Comparison of ENCODE assay signal across 17 mouse cellular contexts in the genomic region with DNA sequence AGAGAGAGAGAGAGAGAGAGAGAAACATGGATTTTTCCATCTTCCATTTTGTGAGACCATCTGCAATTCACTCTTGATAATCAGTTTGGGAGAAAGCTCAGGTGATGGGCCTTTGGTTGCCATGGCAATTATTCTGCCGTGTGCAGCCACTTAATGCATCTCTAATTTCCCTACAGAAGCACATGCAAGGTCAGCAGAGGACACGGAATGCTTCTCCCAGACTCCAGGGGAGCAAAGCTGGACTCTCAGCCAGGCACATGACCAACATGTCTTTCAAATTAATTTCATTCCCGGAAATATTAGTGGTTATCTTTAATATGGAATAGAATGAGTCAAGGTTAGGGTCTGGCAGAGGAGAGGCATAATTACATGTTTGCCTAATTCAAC.
DNase-seq lines count a peak whose midpoint lies in the region; ATAC-seq and TF ChIP-seq lines count a peak whose summit lies in the region.
"Had no signal": no experiment of that assay in that cellular context is flagged by ENCODE, and none has a peak within 500 bp of the region (broad histone marks: within the 10 kb centered on the region; RNA-seq: fewer than 3 reads in every experiment).

No protein-coding gene starts in this region.

- H3K27me3 ChIP-seq in midbrain, embryonic 13.5 days = no peaks in the 10 kb centered on the region
- H3K27me3 ChIP-seq in heart, embryonic 12.5 days (replicated peaks) = no peaks in the 10 kb centered on the region
- H3K27me3 ChIP-seq: limb, embryonic 15.5 days; megakaryocyte, embryonic 14.5 days had no signal

- no peak overlapping the region for H3K4me2 ChIP-seq in midbrain, embryonic 13.5 days (replicated peaks)
- no peak overlapping the region for H3K4me2 ChIP-seq in heart, embryonic 12.5 days
- H3K4me2 ChIP-seq: limb, embryonic 15.5 days had no signal

- WGBS in midbrain, embryonic 13.5 days = 40% methylated on average over 3 of the region's 3 CpGs
- 76% methylated on average over 3 of the region's 3 CpGs for WGBS in heart, embryonic 12.5 days

- peak overlapping the region; percentile 82 for H3K27ac ChIP-seq in left cerebral cortex, adult 2 months
- H3K27ac ChIP-seq in midbrain, embryonic 13.5 days = peak overlapping the region; percentile 89
- no peak overlapping the region for H3K27ac ChIP-seq in heart, embryonic 12.5 days (ENCODE audit: poor library complexity, severe bottlenecking)
- H3K27ac ChIP-seq: limb, embryonic 15.5 days had no signal

- intact Hi-C loops in left cerebral cortex, adult 2 months (cut with DNase I) = no loop called here
- intact Hi-C loops in left cerebral cortex, postnatal 36 days (cut with DNase I) = no loop called here

- H3K36me3 ChIP-seq in midbrain, embryonic 13.5 days = no peaks in the 10 kb centered on the region
- H3K36me3 ChIP-seq in heart, embryonic 12.5 days = no peaks in the 10 kb centered on the region
- H3K36me3 ChIP-seq: limb, embryonic 15.5 days had no signal

- no peak overlapping the region for H3K9ac ChIP-seq in midbrain, embryonic 13.5 days (replicated peaks)
- H3K9ac ChIP-seq in heart, embryonic 12.5 days = no peak overlapping the region
- H3K9ac ChIP-seq: limb, embryonic 15.5 days; liver, postnatal 0 days had no signal

- peaks cover 23% of the 10 kb centered on the region for H3K4me1 ChIP-seq in midbrain, embryonic 13.5 days (replicated peaks)
- no peaks in the 10 kb centered on the region for H3K4me1 ChIP-seq in heart, embryonic 12.5 days (replicated peaks)
- H3K4me1 ChIP-seq: limb, embryonic 15.5 days had no signal

- no peak overlapping the region for H3K4me3 ChIP-seq in left cerebral cortex, adult 2 months
- no peak overlapping the region for H3K4me3 ChIP-seq in midbrain, embryonic 13.5 days (replicated peaks)
- no peak overlapping the region for H3K4me3 ChIP-seq in heart, embryonic 12.5 days
- H3K4me3 ChIP-seq: erythroblast, embryonic 14.5 days; limb, embryonic 15.5 days; megakaryocyte, embryonic 14.5 days had no signal

- TF ChIP-seq CTCF in left cerebral cortex, adult 2 months (IDR thresholded peaks at IDR 0.05) = no peak

- no peaks in the 10 kb centered on the region for H3K9me3 ChIP-seq in midbrain, embryonic 13.5 days
- no peaks in the 10 kb centered on the region for H3K9me3 ChIP-seq in heart, embryonic 12.5 days (replicated peaks)
- H3K9me3 ChIP-seq: limb, embryonic 15.5 days; megakaryocyte, embryonic 14.5 days had no signal

- ATAC-seq in midbrain, embryonic 13.5 days = peak; percentile 78
- ATAC-seq in heart, embryonic 12.5 days (ENCODE audit: insufficient number of reproducible peaks, low FRiP score) = no peak
- ATAC-seq: activated CD4-positive, CD25-positive, alpha-beta regulatory T cell, adult 4 months; liver, postnatal 0 days had no signal

- DNase-seq in cerebellum, postnatal 10 days = peak; percentile 43 to 58
- DNase-seq in cerebellum, adult 11-12 months = no peak
- no peak for DNase-seq in left cerebral cortex, adult 2 months (ENCODE audit: extremely low spot score in 1 of 2, low spot score in 2 of 2)
- no peak for DNase-seq in left cerebral cortex, postnatal 36 days (ENCODE audit: low spot score in 2 of 2)
- DNase-seq in embryo, embryonic 9.5 days (ENCODE audit: extremely low spot score) = no peak
- DNase-seq: cerebellum, postnatal 25 days; kidney, adult 2 months; kidney, postnatal 25 days; liver, postnatal 0 days; lung, postnatal 14 days; thymus, postnatal 36 days had no signal

Comparison
In these comparisons a context has a peak if more than half of its experiments do, and no peak if none do; other contexts are left out.
1. DNase-seq: peak in cerebellum, postnatal 10 days (2 of 2); none in cerebellum, adult 11-12 months (single experiment), left cerebral cortex, adult 2 months (0 of 2), left cerebral cortex, postnatal 36 days (0 of 2) and embryo, embryonic 9.5 days (single experiment).